Mouse (Mus musculus): Measurements from ENCODE around the gene Gm37596.
"Not testable (repeated sequence)": the region's sequence is repeated elsewhere in the genome, so short reads cannot be mapped to it uniquely, and the experiment has no call there.

Gene Gm37596

DNA sequence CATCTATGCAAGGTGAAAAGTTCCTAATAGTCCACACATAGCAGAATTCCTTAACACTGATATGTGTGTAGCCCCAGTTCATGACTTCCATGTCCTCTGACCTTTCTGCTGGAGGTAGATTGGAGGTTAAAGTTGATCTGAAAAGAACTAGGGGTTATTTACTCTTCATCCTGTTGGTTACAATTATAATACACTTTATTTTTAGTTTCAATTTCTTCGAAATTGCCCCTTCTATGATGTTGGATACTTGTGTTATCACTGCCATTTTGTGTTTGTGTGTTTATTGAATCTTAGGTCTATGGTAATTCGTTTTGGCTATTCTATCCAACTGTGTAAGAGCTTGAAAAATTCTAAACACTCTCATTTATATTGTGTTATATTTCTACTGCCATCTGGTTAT lies at the start of gene Gm37596:
Gm37596 (minus strand) TSS at position 101 of the 400 bp plus-strand sequence.
- not testable (repeated sequence) for DNase-seq

DNA sequence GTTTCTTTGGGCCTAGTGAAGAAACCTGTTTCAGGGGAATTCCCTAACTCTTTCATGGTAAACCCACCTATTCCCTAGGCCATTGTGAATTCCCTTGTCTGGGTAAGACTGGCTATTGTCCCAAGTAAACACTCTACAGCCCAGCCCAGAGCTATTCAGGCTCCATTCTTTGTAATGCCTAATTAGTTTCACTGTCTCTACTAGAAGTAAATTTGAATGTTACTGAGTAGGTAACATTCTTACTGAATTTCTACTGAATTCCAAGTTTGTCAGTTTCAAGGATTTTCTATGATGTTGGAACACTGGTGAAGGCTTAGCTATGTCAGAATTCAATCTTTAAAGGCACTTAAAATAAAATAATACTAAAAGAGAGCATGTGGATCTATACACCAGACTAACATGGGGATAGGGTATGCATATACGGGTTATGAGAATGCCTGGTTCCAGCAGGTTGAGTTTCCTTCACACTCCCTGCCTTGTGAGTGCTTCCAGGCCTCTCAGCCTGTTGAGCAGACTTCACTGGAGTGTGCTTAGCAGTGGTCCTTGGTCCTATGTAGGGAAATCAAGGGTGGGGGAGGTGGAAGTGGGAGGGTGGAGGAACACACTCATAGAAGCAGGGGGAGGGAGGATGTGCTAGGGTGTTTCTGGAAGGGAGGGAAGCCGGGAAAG lies 16.2 kb upstream of the Gm37596 start:
- not testable (repeated sequence) for DNase-seq

DNA sequence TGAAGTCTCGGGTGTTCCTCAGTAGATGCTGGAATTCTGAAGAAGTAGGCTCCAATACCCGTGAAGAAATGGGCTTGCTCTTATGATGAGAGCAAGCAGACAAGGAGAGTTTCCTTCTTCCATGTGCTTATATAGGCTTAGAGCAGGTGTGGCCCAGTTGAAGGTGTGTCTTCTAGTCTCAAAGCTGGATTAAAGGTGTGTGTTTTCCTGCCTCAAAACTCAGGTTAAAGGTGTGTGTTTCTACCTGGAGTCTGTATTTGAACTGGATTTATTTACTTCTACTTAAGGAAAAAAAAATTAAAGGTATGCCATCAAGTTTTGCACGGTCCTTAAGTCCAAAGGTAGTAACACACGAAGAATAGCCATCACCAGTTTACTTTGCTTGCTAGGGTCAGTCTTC lies 16.7 kb downstream of the Gm37596 start, which contains the start of gene Tdpoz1:
Tdpoz1 (minus strand) TSS at position 101 of the 400 bp plus-strand sequence.
- DNase-seq, result not testable (repeated sequence)

DNA sequence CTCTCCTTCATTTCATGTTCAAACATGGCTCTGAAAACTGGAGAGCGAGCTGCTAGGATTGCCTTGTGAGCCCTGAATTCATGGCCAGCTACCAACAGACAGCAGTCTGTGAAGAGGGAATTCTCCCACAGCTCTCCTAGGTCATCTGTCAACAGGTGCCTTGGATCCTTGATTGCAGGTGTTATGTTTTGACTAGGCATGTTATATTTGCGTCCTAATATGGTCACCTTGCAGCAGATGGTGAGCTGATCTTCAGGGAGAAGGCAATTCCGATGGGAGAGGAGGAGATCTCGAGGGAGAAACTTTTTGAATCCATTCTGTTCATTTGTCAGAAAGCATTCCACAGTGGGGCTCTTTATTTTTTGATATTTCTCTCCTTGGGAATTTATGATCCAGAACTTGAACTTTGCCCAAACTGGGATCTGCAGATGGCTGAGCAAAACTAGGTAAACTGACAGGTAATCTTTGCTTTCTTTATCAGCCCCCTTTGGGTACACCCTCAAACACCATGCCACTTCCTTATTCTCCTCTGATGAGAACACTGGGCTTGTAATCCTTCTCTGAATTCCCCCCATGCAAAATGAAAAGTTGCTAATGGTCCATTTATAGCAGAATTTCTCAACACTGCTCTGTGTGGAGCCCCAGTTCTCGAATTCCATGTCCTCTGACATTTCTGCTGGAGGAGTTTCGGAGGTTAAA lies 21.9 kb downstream of the Gm37596 start:
- not testable (repeated sequence) for DNase-seq

DNA sequence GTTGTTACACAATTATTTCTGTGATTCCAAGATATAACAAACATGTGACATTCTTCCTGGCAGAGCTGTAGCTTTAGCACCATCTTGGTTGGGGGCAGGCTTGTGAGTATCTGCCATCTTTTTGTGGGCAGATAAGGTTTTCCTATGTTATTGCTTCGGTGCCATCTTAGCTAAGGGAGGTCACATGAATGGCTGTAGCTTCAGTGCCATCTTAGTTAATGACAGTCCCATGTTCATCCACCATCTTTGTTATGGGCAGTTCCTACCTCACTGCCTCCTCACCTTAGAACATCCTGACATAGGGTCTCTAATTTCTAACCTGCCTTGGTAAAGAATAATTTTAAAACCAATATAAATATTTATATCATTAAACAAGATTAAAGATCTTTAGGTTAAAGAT lies 38.6 kb downstream of the Gm37596 start:
- DNase-seq, result no peak

DNA sequence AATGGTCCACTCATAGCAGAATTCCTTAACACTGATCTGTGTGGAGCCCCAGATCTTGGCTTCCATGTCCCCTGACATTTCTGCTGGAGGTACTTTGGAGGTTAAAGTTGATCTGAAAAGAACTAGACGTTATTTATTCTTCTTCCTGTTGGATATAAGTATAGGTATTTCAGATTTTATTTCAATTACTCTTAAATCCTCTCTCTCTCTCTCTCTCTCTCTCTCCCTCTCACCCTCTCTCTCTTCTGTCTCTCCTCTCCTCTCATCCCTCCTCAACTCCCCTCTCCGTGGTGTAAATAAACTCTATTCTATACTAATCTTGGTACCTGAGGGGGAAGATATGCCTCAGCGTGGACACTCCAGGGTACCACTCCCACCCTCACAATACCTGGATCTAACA lies 40.3 kb downstream of the Gm37596 start, which contains the start of gene Tdpoz2:
Tdpoz2 (minus strand) TSS at position 101 of the 400 bp plus-strand sequence.
- no peak for DNase-seq

All from cerebellum, adult 9-11 months (tissue).